Mouse (Mus musculus) myocyte (in vitro differentiated cells): ENCODE measurements around the gene Bicc1. TPM values are rescaled to one million over a fixed set of nuclear protein-coding genes. Genes with fewer than 3 reads are reported as not detected.

Experiments
- H3K27me3 ChIP-seq: one replicate; pipeline ENCODE4 v1.6.1; 2011; ENCODE audit not compliant: control insufficient read depth, insufficient read depth, insufficient read length
- H3K36me3 ChIP-seq: one replicate; pipeline ENCODE4 v1.6.1; 2011; ENCODE audit not compliant: control insufficient read depth, insufficient read depth
- H3K4me2 ChIP-seq: one replicate; pipeline ENCODE4 v1.6.1; 2011; ENCODE audit warnings: low read depth, control low read depth
- H3K4me3 ChIP-seq: one replicate; pipeline ENCODE4 v1.5.1; 2011; ENCODE audit warnings: mild to moderate bottlenecking, control low read depth, moderate library complexity
- H3K79me2 ChIP-seq: one replicate; pipeline ENCODE4 v1.6.1; 2011; ENCODE audit not compliant: control insufficient read depth, insufficient read depth
- H3ac ChIP-seq: one replicate; pipeline ENCODE4 v1.6.1; 2011; ENCODE audit not compliant: control insufficient read depth, insufficient read length
- CEBPB ChIP-seq: IDR thresholded peaks from 2 replicates; pipeline ENCODE4 v1.6.1; 2011; ENCODE audit warnings: mild to moderate bottlenecking, moderate library complexity; ENCODE audit not compliant: poor library complexity, insufficient read depth, severe bottlenecking
- E2F4 ChIP-seq: IDR thresholded peaks from one replicate; pipeline ENCODE4 v1.6.1; 2011; ENCODE audit warnings: mild to moderate bottlenecking, control low read depth, moderate library complexity; ENCODE audit not compliant: insufficient read depth
- MAX ChIP-seq: IDR thresholded peaks from one replicate; pipeline ENCODE4 v1.6.1; 2011; ENCODE audit warnings: low read depth, mild to moderate bottlenecking, control low read depth
- MYOD1 ChIP-seq, 3 experiments: IDR thresholded peaks; one replicate each; pipeline ENCODE4 v1.6.1; 2011; ENCODE audit warnings: control low read depth in 2 of 3, low read depth in 2 of 3, mild to moderate bottlenecking in 2 of 3, moderate library complexity in 1 of 3; ENCODE audit not compliant: insufficient read length in 2 of 3, control insufficient read depth in 1 of 3
- MYOG ChIP-seq, 3 experiments: IDR thresholded peaks; one replicate each; pipeline ENCODE4 v1.6.1; 2011; ENCODE audit warnings: control low read depth in 2 of 3, low read depth in 2 of 3, mild to moderate bottlenecking in 2 of 3; ENCODE audit not compliant: insufficient read length in 2 of 3, control insufficient read depth in 1 of 3, insufficient read depth in 1 of 3
- POLR2A ChIP-seq: IDR thresholded peaks from one replicate; pipeline ENCODE4 v1.6.1; 2011; ENCODE audit warnings: low read depth, mild to moderate bottlenecking, control low read depth, moderate library complexity; ENCODE audit not compliant: insufficient read length
- POLR2AphosphoS2 ChIP-seq: IDR thresholded peaks from one replicate; pipeline ENCODE4 v1.6.1; 2011; ENCODE audit warnings: low read depth, control low read depth; ENCODE audit not compliant: insufficient read length
- REST ChIP-seq: IDR thresholded peaks from one replicate; pipeline ENCODE4 v1.6.1; 2011; ENCODE audit warnings: mild to moderate bottlenecking, control low read depth, moderate library complexity; ENCODE audit not compliant: insufficient read depth, insufficient read length
- SRF ChIP-seq: IDR thresholded peaks from one replicate; pipeline ENCODE4 v1.6.1; 2011; ENCODE audit warnings: low read depth; ENCODE audit not compliant: control insufficient read depth, insufficient read length
- TCF12 ChIP-seq: IDR thresholded peaks from one replicate; pipeline ENCODE4 v1.6.1; 2011; ENCODE audit warnings: mild to moderate bottlenecking, control low read depth; ENCODE audit not compliant: poor library complexity, insufficient read depth, severe bottlenecking
- TCF3 ChIP-seq: IDR thresholded peaks from one replicate; pipeline ENCODE4 v1.6.1; 2011; ENCODE audit warnings: low read depth, control low read depth; ENCODE audit not compliant: insufficient read length
- USF1 ChIP-seq: IDR thresholded peaks from one replicate; pipeline ENCODE4 v1.6.1; 2011; ENCODE audit warnings: low read depth, mild to moderate bottlenecking, control low read depth, moderate library complexity
- polyA plus RNA-seq: library from polyadenylated mRNA; unstranded; fragments of >200 nt; fragmentation: generic; extraction: Trizol; gene quantifications from one replicate; pipeline ENCODE4 v1.2.1, GENCODE M21; 2012; ENCODE audit warnings: missing spikeins

The Bicc1 gene
- polyA plus RNA-seq, 1 experiment: 4.6 TPM

DNA sequence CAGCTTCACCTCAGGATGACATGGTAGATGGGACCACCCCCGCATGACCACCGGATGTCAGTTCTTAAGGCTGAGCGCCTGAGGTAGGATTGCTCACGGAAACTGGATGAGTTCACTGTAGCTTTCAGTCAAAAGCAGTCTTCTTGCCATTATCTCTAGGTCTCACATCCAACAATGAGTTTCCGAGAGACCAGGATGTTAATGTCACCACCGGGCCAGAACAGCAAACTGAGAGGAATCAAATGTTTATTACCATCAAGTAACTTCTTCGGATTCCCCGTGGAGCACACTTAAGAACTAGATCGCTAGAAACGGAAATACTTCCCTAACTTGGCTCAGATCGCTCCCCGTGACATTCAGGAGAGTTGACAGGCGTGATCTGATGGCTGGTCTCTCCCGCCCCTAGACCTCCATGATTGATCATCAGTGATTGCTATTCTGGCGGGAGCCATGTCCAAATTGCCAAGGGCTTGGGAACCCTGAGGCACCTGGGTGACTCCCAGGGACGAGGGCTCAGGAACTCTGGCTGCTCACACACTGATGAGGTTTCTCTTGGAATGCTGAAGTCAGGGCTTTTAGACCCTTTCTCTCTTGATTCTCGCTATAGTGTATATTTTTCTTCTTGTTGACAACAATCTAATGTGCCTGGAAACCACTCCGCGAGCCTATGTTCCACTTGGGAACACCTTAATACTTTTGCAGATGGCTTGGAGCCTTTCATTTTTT lies 149.6 kb downstream of the Bicc1 start:
- TF ChIP-seq POLR2AphosphoS2: no peak
- no peak for TF ChIP-seq REST
- no peak for TF ChIP-seq E2F4
- TF ChIP-seq SRF: no peak
- no peak for TF ChIP-seq CEBPB
- TF ChIP-seq TCF3: no peak
- no peak for TF ChIP-seq MYOD1 (IDR thresholded peaks at IDR 0.05; ENCODE audit: control insufficient read depth in 1 of 3, insufficient read length in 2 of 3, low read depth in 2 of 3)
- no peak for TF ChIP-seq USF1
- TF ChIP-seq MYOG (IDR thresholded peaks at IDR 0.05; ENCODE audit: control insufficient read depth in 1 of 3, insufficient read depth in 1 of 3, insufficient read length in 2 of 3, low read depth in 2 of 3): no peak
- no peak for TF ChIP-seq POLR2A
- no peak for TF ChIP-seq MAX
- no peak for TF ChIP-seq TCF12
- Histone ChIP-seq H3K27me3 (no peaks in the 10 kb centered on the region), H3K4me2 (no peak overlapping the region), H3K36me3 (no peaks in the 10 kb centered on the region), H3K4me3 (no peak overlapping the region), H3K79me2 (no peaks in the 10 kb centered on the region), H3ac (no peak overlapping the region)

DNA sequence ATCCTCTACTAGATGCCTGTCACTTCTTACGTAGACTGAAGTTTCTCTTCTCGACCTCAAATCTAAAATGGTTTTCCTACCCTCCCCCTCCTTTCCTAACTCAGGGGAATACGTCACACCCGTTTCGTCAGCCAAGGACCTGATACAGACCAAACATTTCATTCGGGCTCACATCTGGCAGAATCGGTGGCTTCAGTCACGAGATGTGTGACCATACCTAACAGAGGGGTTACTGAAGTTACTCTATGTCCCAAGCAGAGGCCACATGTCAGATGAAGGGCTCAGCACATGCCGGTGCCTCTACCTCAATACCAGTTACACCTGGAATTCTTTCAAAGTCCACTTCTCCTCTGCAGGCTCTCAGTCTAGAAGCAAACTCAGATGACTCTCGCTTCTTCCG lies 150.8 kb downstream of the Bicc1 start:
- no peak overlapping the region for H3ac ChIP-seq
- H3K4me3 ChIP-seq: no peak overlapping the region
- TF ChIP-seq E2F4 (no peak), REST (no peak), CEBPB (no peak), TCF12 (no peak), MYOG (IDR thresholded peaks at IDR 0.05; ENCODE audit: control insufficient read depth in 1 of 3, insufficient read depth in 1 of 3, insufficient read length in 2 of 3, low read depth in 2 of 3) (no peak), MYOD1 (IDR thresholded peaks at IDR 0.05; ENCODE audit: control insufficient read depth in 1 of 3, insufficient read length in 2 of 3, low read depth in 2 of 3) (no peak), SRF (no peak), MAX (no peak), POLR2A (no peak), POLR2AphosphoS2 (no peak), TCF3 (no peak), USF1 (no peak)

DNA sequence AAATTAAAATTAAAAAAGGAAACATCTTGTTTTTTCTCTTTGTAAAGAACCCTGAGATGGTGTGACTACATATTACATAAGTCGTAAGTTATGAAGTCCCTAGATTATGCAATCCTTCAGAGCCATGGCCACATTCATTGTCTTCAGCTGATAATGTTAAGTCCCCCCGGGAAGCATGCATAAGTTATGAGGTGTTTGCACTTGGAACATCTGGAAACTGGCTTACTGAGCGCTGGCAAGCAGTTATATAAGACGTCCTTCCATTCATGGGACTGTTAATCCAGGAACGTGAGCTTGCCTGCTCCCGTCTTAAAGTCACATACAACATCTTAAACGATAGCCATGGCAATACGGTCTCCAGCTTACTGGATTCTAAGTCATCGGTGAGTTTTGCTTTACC lies 151.5 kb downstream of the Bicc1 start:
- Histone ChIP-seq H3K27me3 (no peaks in the 10 kb centered on the region), H3K4me2 (no peak overlapping the region), H3ac (no peak overlapping the region), H3K79me2 (no peaks in the 10 kb centered on the region), H3K4me3 (no peak overlapping the region), H3K36me3 (no peaks in the 10 kb centered on the region)
- no peak for TF ChIP-seq USF1
- TF ChIP-seq E2F4: no peak
- no peak for TF ChIP-seq POLR2A
- TF ChIP-seq TCF12: no peak
- no peak for TF ChIP-seq POLR2AphosphoS2
- TF ChIP-seq MYOD1 (IDR thresholded peaks at IDR 0.05; ENCODE audit: control insufficient read depth in 1 of 3, insufficient read length in 2 of 3, low read depth in 2 of 3): no peak
- TF ChIP-seq MAX: no peak
- no peak for TF ChIP-seq REST
- no peak for TF ChIP-seq CEBPB
- no peak for TF ChIP-seq MYOG (IDR thresholded peaks at IDR 0.05; ENCODE audit: control insufficient read depth in 1 of 3, insufficient read depth in 1 of 3, insufficient read length in 2 of 3, low read depth in 2 of 3)
- no peak for TF ChIP-seq TCF3
- no peak for TF ChIP-seq SRF

More for the DNA sequence above, 150.8 kb downstream of the Bicc1 start:
- Histone ChIP-seq H3K4me2 (no peak overlapping the region), H3K36me3 (no peaks in the 10 kb centered on the region), H3K79me2 (no peaks in the 10 kb centered on the region), H3K27me3 (no peaks in the 10 kb centered on the region)

DNA sequence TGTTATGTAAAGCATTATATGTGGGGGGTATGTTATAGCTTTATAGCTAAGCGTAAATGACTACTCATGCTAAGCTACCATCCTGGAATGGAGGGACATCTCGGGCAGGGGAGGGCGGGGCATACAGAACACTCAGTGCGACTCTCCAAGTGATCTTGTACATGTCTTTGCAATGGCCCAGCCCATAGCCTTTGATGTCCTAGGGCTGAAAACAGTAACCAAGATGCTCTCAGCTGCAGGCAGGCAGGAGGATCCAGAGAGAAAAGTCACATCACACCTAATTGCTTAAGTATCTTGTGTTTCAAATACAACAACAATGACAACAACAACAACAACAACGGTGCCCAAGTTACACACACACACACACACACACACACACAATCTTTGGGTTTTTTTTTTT lies 152.0 kb downstream of the Bicc1 start:
- Histone ChIP-seq H3ac (no peak overlapping the region), H3K4me3 (no peak overlapping the region), H3K36me3 (no peaks in the 10 kb centered on the region), H3K4me2 (no peak overlapping the region), H3K27me3 (no peaks in the 10 kb centered on the region), H3K79me2 (no peaks in the 10 kb centered on the region)
- TF ChIP-seq TCF3 (no peak), CEBPB (no peak), USF1 (no peak), POLR2AphosphoS2 (no peak), REST (no peak), POLR2A (no peak), TCF12 (no peak), MAX (no peak), E2F4 (no peak), MYOD1 (IDR thresholded peaks at IDR 0.05; ENCODE audit: control insufficient read depth in 1 of 3, insufficient read length in 2 of 3, low read depth in 2 of 3) (no peak), SRF (no peak), MYOG (IDR thresholded peaks at IDR 0.05; ENCODE audit: control insufficient read depth in 1 of 3, insufficient read depth in 1 of 3, insufficient read length in 2 of 3, low read depth in 2 of 3) (no peak)
